8 mouse cellular contexts compared by ENCODE assay signal in genomic region chr13:111805738-111806722, GRCm38 (mm10). TPM values are rescaled to one million over a fixed set of nuclear protein-coding genes. Genes with fewer than 3 reads are reported as not detected.
DNase-seq lines count a peak whose midpoint lies in the region; ATAC-seq and TF ChIP-seq lines count a peak whose summit lies in the region.

No protein-coding gene starts in this region.

- H3K79me2 ChIP-seq in liver, adult 2 months (ENCODE audit: control insufficient read depth, insufficient read depth, low read length): peaks cover 35% of the 10 kb centered on the region

- intact Hi-C loops in left cerebral cortex, postnatal 36 days (cut with DNase I): loop anchor here (2.0 to 5.0 kb wide), 3 partner anchors 99 to 296 kb away; no protein-coding TSS in a partner anchor

- peak overlapping the region; percentile 43; the same call in 1 of the 2 replicates for H3K27ac ChIP-seq in liver, adult 2 months (replicated peaks; ENCODE audit: insufficient read depth, low read depth, low read length)
- H3K27ac ChIP-seq in intestine, embryonic 16.5 days (ENCODE audit: low read length): peak overlapping the region; percentile 78

- H3K4me3 ChIP-seq in liver, adult 2 months (ENCODE audit: insufficient read depth, low read depth, low read length): peak overlapping the region; percentile 13; the same call in 1 of the 2 replicates
- H3K4me3 ChIP-seq in intestine, embryonic 16.5 days (ENCODE audit: low read length): peak overlapping the region; percentile 24

- H3K4me1 ChIP-seq in liver, adult 2 months (ENCODE audit: control insufficient read depth, insufficient read depth, low read length): peaks cover 28% of the 10 kb centered on the region
- peaks cover 41% of the 10 kb centered on the region for H3K4me1 ChIP-seq in intestine, embryonic 16.5 days (ENCODE audit: control insufficient read depth, insufficient read depth, low read length)

- DNase-seq in cerebellum, adult 8-10 months: peak; percentile 5
- no peak for DNase-seq in liver, adult 2 months (ENCODE audit: extremely low read depth, low read depth, low spot score)
- DNase-seq in liver: no peak
- DNase-seq in urinary bladder, postnatal 36 days (ENCODE audit: low spot score in 2 of 2): no peak
- no peak for DNase-seq in left cerebral cortex, postnatal 36 days (ENCODE audit: low spot score in 2 of 2)

- H3K36me3 ChIP-seq in liver, adult 2 months (ENCODE audit: control insufficient read depth, insufficient read depth, low read length): no peaks in the 10 kb centered on the region
- no peaks in the 10 kb centered on the region for H3K36me3 ChIP-seq in intestine, embryonic 16.5 days (ENCODE audit: control insufficient read depth, insufficient read depth, low read length)

- H3K9me3 ChIP-seq in intestine, embryonic 16.5 days (ENCODE audit: control insufficient read depth, low read length): no peaks in the 10 kb centered on the region

- peak overlapping the region; percentile 37; the same call in 1 of the 2 replicates for H3K9ac ChIP-seq in liver, adult 2 months (ENCODE audit: low read depth, low read length)
- peak overlapping the region; percentile 53 for H3K9ac ChIP-seq in intestine, embryonic 16.5 days (ENCODE audit: low read depth, low read length)

- 23% methylated on average over 15 of the region's 15 CpGs for WGBS in liver, adult 2 months
- 31% methylated on average over 15 of the region's 15 CpGs for WGBS in intestine, embryonic 16.5 days

- H3K4me2 ChIP-seq in intestine, embryonic 16.5 days (ENCODE audit: low read depth, low read length): peak overlapping the region; percentile 68

- no peak for TF ChIP-seq CTCF in liver, adult 2 months (IDR thresholded peaks at IDR 0.05; ENCODE audit: low read depth, low read length)

- no peak for TF ChIP-seq POLR2A in liver, adult 2 months (IDR thresholded peaks at IDR 0.05; ENCODE audit: extremely low read depth, insufficient read depth, low read length)

- ATAC-seq in cerebellum, adult (ENCODE audit: insufficient number of reproducible peaks, low FRiP score, low TSS enrichment): no peak
- no peak for ATAC-seq in intestine, embryonic 16.5 days
- 0 out of 2 replicates have a peak, but pooled peaks have one; percentile 24 for ATAC-seq in neutrophil, adult 5-6 weeks (ENCODE audit: extremely low read depth, insufficient number of reproducible peaks, low FRiP score, poor library complexity, severe bottlenecking)

- H3K27me3 ChIP-seq in liver, adult 2 months (ENCODE audit: control insufficient read depth, insufficient read depth, low read length): no peaks in the 10 kb centered on the region
- no peaks in the 10 kb centered on the region for H3K27me3 ChIP-seq in intestine, embryonic 16.5 days (replicated peaks; ENCODE audit: control insufficient read depth, insufficient read depth, low read length)

RNA-seq across cellular contexts. Expression of gene Map3k1, which starts 2.8 kb away (rescaled TPM):
- total RNA-seq in liver, adult 2 months (2014; rRNA removed): 7.9 and 8.7 TPM in 2 replicates
- polyA plus RNA-seq in liver, adult 2 months (2012; rRNA removed): 4.5 and 4.6 TPM in 2 replicates
- 20.5 and 21.8 TPM in 2 replicates for polyA plus RNA-seq in intestine, embryonic 16.5 days (2015; fragmentation: Nextera tagmentation; extraction: Ambion mirVana)
- total RNA-seq in neutrophil, adult 5-6 weeks (2017): 242 and 277 TPM in 2 replicates
- 10 to 100 TPM in 1 of 2 experiments, 1 to 10 TPM in 1; 8.3 to 13.1 TPM for total RNA-seq in left cerebral cortex, postnatal 36 days (2021)

Comparison
In these comparisons a context has a peak if more than half of its experiments do, and no peak if none do; other contexts are left out.
1. RNA of gene Map3k1, which starts 2.8 kb away (total RNA-seq): 242 to 277 TPM in neutrophil, adult 5-6 weeks; 8.3 to 13.1 TPM in left cerebral cortex, postnatal 36 days and 7.9 to 8.7 TPM in liver, adult 2 months; every median in the first group is over 10 times any median in the second.